ENCODE assay signal across 8 mouse cellular contexts in the genomic region with DNA sequence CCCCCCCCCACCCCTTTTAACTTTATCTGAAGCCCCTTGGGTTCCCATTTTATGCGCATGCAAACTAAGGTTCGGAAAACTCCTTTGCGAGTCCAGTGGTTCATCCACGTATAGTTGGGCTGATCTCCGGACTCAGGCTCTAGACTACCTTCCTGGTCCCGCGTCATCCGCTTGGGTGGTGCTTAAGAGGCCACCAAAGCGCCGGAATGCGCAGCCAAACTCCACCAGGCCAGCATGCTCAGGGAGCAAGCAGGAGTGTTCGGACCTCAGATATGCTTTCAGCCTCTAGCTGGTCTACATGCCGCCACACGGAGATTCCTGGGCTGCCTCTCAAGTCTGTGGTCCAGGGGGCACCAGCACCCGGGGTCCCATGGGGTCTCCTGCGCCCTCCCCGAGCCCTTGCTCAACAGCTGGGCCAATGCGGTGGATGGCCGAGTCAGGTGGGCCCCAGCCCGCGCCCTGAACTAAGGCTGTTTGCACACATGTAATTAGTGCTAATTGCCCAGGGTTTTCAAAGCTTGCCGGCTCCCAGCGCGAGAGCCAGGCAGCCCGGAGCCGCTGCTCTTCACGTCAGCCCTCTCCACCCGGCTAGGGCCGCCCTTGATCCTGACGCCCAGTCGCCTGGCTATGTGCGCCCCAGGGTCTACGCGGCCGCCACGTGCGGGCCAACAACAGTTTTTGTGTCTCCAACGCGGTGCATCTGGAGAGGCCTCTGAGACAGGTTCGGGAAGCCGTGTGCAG.
A peak's percentile ranks its signal among the peaks of the same experiment; 100 is the strongest.
DNase-seq lines count a peak whose midpoint lies in the region; ATAC-seq and TF ChIP-seq lines count a peak whose summit lies in the region.

No protein-coding gene starts in this region.

- H3K9ac ChIP-seq in heart, embryonic 13.5 days, result no peak overlapping the region
- no peak overlapping the region for H3K9ac ChIP-seq in heart, adult 2 months (ENCODE audit: low read depth, low read length)
- H3K9ac ChIP-seq in hindbrain, embryonic 15.5 days, result peak overlapping the region; percentile 42
- H3K9ac ChIP-seq in midbrain, embryonic 15.5 days, result peak overlapping the region; percentile 33; the same call in 1 of the 2 replicates

- TF ChIP-seq EP300 in heart, adult 2 months (IDR thresholded peaks at IDR 0.05; ENCODE audit: insufficient read depth, low read depth, low read length), result no peak

- H3K79me2 ChIP-seq in heart, adult 2 months (replicated peaks; ENCODE audit: control insufficient read depth, insufficient read depth, low read length), result no peaks in the 10 kb centered on the region

- H3K9me3 ChIP-seq in heart, embryonic 13.5 days, result no peaks in the 10 kb centered on the region
- H3K9me3 ChIP-seq in hindbrain, embryonic 15.5 days, result no peaks in the 10 kb centered on the region
- H3K9me3 ChIP-seq in midbrain, embryonic 15.5 days, result no peaks in the 10 kb centered on the region

- intact Hi-C loops in heart, adult 2 months (cut with DNase I), result loop anchor here (5.0 kb wide), 1 partner anchor 246 kb away; no protein-coding TSS in a partner anchor

- no peaks in the 10 kb centered on the region for H3K36me3 ChIP-seq in heart, embryonic 13.5 days
- no peaks in the 10 kb centered on the region for H3K36me3 ChIP-seq in heart, adult 2 months (ENCODE audit: control insufficient read depth, insufficient read depth, low read length)
- no peaks in the 10 kb centered on the region for H3K36me3 ChIP-seq in hindbrain, embryonic 15.5 days
- H3K36me3 ChIP-seq in midbrain, embryonic 15.5 days (replicated peaks), result no peaks in the 10 kb centered on the region

- WGBS in heart, embryonic 13.5 days, result 4% methylated on average over 41 of the region's 41 CpGs
- whole genome bisulfite sequencing in heart, adult 2 months, result 18% methylated on average over 41 of the region's 41 CpGs
- WGBS in hindbrain, embryonic 15.5 days, result 4% methylated on average over 41 of the region's 41 CpGs
- WGBS in midbrain, embryonic 15.5 days, result 3% methylated on average over 41 of the region's 41 CpGs

- H3K4me3 ChIP-seq in heart, embryonic 13.5 days, result peak overlapping the region; percentile 41
- no peak overlapping the region for H3K4me3 ChIP-seq in heart, adult 2 months
- H3K4me3 ChIP-seq in hindbrain, embryonic 15.5 days, result peak overlapping the region; percentile 40
- H3K4me3 ChIP-seq in midbrain, embryonic 15.5 days, result peak overlapping the region; percentile 36

- no peak overlapping the region for H3K27ac ChIP-seq in heart, embryonic 13.5 days (replicated peaks)
- H3K27ac ChIP-seq in heart, adult 2 months, result no peak overlapping the region
- H3K27ac ChIP-seq in hindbrain, embryonic 15.5 days (replicated peaks), result no peak overlapping the region
- H3K27ac ChIP-seq in midbrain, embryonic 15.5 days, result no peak overlapping the region

- TF ChIP-seq POLR2A in heart, adult 2 months (IDR thresholded peaks at IDR 0.05; ENCODE audit: insufficient read depth, low read depth, low read length), result no peak

- TF ChIP-seq CTCF in heart, adult 2 months (IDR thresholded peaks at IDR 0.05), result no peak

- peak overlapping the region; percentile 65 for H3K4me2 ChIP-seq in heart, embryonic 13.5 days
- H3K4me2 ChIP-seq in hindbrain, embryonic 15.5 days, result peak overlapping the region; percentile 76
- H3K4me2 ChIP-seq in midbrain, embryonic 15.5 days, result peak overlapping the region; percentile 71

- ATAC-seq in heart, embryonic 13.5 days (ENCODE audit: extremely low read depth, insufficient number of reproducible peaks, low FRiP score, low TSS enrichment), result no peak
- peak; percentile 49 for ATAC-seq in hindbrain, embryonic 15.5 days (ENCODE audit: low FRiP score, low read depth)
- peak; percentile 53 for ATAC-seq in midbrain, embryonic 15.5 days (replicated peaks)

- H3K4me1 ChIP-seq in heart, embryonic 13.5 days, result peaks cover 11% of the 10 kb centered on the region
- no peaks in the 10 kb centered on the region for H3K4me1 ChIP-seq in heart, adult 2 months (ENCODE audit: control insufficient read depth, insufficient read depth, low read length)
- H3K4me1 ChIP-seq in hindbrain, embryonic 15.5 days (replicated peaks), result peaks cover 13% of the 10 kb centered on the region
- peaks cover 13% of the 10 kb centered on the region for H3K4me1 ChIP-seq in midbrain, embryonic 15.5 days

- DNase-seq in heart, adult 2 months, result no peak
- peak; percentile 39 for DNase-seq in R1 (ENCODE audit: low read depth, low spot score)
- no peak for DNase-seq in urinary bladder, adult 18-20 months (ENCODE audit: low spot score in 2 of 2)
- DNase-seq in ovary, adult 18-20 months (ENCODE audit: low spot score), result no peak
- no peak for DNase-seq in left cerebral cortex, adult 8-10 months (ENCODE audit: low spot score in 2 of 2)

- peaks cover 89% of the 10 kb centered on the region for H3K27me3 ChIP-seq in heart, embryonic 13.5 days (replicated peaks)
- peaks cover 6% of the 10 kb centered on the region for H3K27me3 ChIP-seq in heart, adult 2 months (ENCODE audit: control insufficient read depth, insufficient read depth, low read length)
- H3K27me3 ChIP-seq in hindbrain, embryonic 15.5 days, result peaks cover 52% of the 10 kb centered on the region
- H3K27me3 ChIP-seq in midbrain, embryonic 15.5 days (replicated peaks), result peaks cover 56% of the 10 kb centered on the region

Comparison
In these comparisons a context has a peak if more than half of its experiments do, and no peak if none do; other contexts are left out.
1. H3K9ac ChIP-seq: peak in hindbrain, embryonic 15.5 days (single experiment) and midbrain, embryonic 15.5 days (single experiment); none in heart, embryonic 13.5 days (single experiment) and heart, adult 2 months (single experiment).
2. Peak in every context shown above with its lines, with median percentiles within 50 percentile points of each other: H3K4me2 ChIP-seq.